Mouse (Mus musculus): ENCODE measurements at regions not wholly inside any gene's neighbourhood (a gene's known extent, or its start where the extent isn't known, plus 50 kb on each side); places are given as distances from the start of the nearest gene placed in this dataset.

DNA sequence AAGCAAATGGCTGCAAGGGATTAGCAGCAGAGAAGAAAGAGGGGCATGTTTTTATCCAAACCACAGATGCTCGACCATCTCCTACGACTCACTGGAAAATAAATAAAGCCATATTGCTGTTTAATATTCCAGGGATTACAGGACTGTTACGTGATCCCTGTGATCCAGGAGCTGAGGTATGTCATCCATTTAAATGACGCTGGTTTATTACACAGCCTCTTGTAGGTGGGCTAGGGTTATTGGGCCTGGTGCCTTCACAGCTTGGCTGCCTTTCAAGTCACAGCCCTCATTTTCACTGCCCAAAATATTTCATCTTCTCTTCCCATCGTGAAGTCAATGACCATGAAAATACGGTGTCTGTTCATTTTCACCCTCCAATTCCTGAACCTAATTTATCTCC lies 276.1 kb upstream of the Epha4 start:
- TF ChIP-seq EP300 (IDR thresholded peaks at IDR 0.05; ENCODE audit: low read depth) (no peak), CTCF (IDR thresholded peaks at IDR 0.05; ENCODE audit: low read depth) (no peak)

Measured in liver, embryonic 14.5 days (tissue).